Mouse (Mus musculus): ENCODE measurements around the gene Klhl12. TPM values are rescaled to one million over a fixed set of nuclear protein-coding genes. Genes with fewer than 3 reads are reported as not detected.

Klhl12 gene
- polyA plus RNA-seq, 1 experiment from 2014 or later, result 35.0 TPM

DNA sequence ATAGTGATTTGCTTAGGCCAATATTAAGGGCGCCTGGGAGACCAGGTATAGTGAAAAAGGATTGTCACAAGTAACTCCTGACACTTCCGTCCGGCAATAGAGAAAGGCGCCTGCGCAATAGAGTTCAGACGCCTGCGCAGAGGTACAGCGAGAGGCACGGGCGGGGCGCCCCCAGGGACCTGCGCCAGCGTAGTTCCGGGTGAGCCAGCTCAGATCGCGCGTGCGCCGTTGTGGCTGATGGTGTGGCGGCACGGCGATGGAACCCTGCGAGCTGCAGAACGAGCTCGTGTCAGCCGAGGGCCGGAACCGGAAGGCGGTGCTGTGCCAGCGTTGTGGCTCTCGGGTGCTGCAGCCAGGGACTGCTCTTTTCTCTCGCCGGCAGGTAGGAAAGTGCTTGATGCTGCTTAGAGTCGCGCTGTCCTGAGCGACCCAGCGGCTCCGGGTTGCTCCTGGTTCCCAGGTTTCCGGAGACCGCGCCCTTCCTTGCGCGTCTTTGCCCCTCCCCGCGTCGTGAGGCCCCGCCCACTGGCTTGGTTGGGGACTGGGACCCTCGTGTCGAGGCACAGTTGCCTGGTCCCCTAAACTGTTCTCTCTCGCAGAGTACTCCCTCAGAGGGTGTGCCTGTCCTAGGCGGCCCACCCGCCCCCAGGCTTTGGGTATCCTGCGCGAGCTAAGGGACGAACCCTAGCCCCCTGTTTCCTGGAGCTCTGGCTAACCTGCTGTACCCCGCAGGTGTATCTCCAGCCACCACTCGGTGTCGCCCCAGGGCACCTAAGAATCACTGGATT, 39.3 kb downstream of the Klhl12 start, which contains the start of gene Rabif:
TSS of gene Rabif (plus strand) at position 221 of the 788 bp plus-strand sequence.
- Histone ChIP-seq H3K27ac (peak within 1 kb of the TSS; percentile 92), H3K9me3 (no peaks in the 10 kb centered on the region)

DNA sequence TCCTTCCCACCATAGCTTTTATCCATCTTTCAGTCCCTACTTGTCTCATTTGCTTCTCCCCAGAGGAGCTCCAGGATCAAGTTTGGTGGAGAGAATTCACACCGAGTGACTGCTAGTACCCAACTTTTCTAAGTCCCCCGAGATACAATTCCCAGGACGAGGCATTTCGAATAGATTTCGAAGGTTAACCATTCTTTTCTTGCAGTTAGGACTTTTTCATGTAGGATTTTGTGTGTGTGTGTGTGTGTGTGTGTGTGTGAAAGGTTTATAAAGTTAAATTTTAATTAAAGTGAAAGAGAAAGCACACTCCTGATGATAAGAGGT, 39.8 kb downstream of the Klhl12 start:
- peak overlapping the region; percentile 64 for H3K9ac ChIP-seq (replicated peaks)
- ATAC-seq (ENCODE audit: insufficient number of reproducible peaks, insufficient read depth, low FRiP score, low TSS enrichment, low read depth), result no peak
- H3K4me2 ChIP-seq, result peak overlapping the region; percentile 64
- 24% methylated on average over 5 of the region's 5 CpGs for WGBS
- peaks cover 21% of the 10 kb centered on the region for H3K36me3 ChIP-seq
- no peaks in the 10 kb centered on the region for H3K9me3 ChIP-seq
- peaks cover 14% of the 10 kb centered on the region for H3K4me1 ChIP-seq (replicated peaks)
- H3K4me3 ChIP-seq (replicated peaks), result peak overlapping the region; percentile 72
- H3K27ac ChIP-seq, result peak overlapping the region; percentile 92
- H3K27me3 ChIP-seq, result no peaks in the 10 kb centered on the region

More for the DNA sequence above, 39.3 kb downstream of the Klhl12 start, which contains the start of gene Rabif:
- peak; percentile 97 for ATAC-seq (ENCODE audit: insufficient number of reproducible peaks, insufficient read depth, low FRiP score, low TSS enrichment, low read depth)
- H3K27me3 ChIP-seq, result no peaks in the 10 kb centered on the region
- H3K4me2 ChIP-seq, result peak within 1 kb of the TSS; percentile 64
- H3K9ac ChIP-seq (replicated peaks), result peak within 1 kb of the TSS; percentile 64
- H3K4me3 ChIP-seq (replicated peaks), result peak within 1 kb of the TSS; percentile 72
- under 1% methylated on average over 58 of the region's 58 CpGs for WGBS
- peaks cover 14% of the 10 kb centered on the region for H3K4me1 ChIP-seq (replicated peaks)
- peaks cover 24% of the 10 kb centered on the region for H3K36me3 ChIP-seq

DNA sequence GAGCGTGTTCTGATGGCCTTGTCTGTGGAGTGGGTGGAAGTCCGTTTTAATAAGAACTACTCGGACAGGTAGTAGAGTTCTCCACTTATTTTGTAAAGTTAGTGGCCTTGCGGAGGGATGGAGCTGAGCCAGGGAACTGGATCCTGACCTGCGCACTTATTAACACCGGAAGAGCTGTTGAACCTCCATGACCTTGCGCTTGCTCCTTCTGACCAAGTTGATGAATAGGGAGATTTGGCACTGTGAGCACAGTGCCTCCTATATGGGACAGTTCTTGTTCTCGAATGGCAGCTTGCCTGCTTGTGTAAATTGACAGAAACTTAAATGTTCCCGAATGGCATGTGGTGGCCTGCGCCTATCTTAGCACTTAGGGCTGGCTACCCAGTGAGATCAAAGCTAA, 40.7 kb downstream of the Klhl12 start:
- H3K36me3 ChIP-seq, result peaks cover 18% of the 10 kb centered on the region
- H3K4me2 ChIP-seq, result peak overlapping the region; percentile 64
- no peak overlapping the region for H3K27ac ChIP-seq
- ATAC-seq (ENCODE audit: insufficient number of reproducible peaks, insufficient read depth, low FRiP score, low TSS enrichment, low read depth), result no peak
- peaks cover 14% of the 10 kb centered on the region for H3K4me1 ChIP-seq (replicated peaks)
- no peak overlapping the region; the same call in 1 of the 2 replicates for H3K9ac ChIP-seq (replicated peaks)
- H3K27me3 ChIP-seq, result no peaks in the 10 kb centered on the region
- H3K9me3 ChIP-seq, result no peaks in the 10 kb centered on the region
- H3K4me3 ChIP-seq (replicated peaks), result 0 out of 2 replicates have a peak overlapping the region, but pooled peaks have one; percentile 4
- 83% methylated on average over 10 of the region's 10 CpGs for WGBS

DNA sequence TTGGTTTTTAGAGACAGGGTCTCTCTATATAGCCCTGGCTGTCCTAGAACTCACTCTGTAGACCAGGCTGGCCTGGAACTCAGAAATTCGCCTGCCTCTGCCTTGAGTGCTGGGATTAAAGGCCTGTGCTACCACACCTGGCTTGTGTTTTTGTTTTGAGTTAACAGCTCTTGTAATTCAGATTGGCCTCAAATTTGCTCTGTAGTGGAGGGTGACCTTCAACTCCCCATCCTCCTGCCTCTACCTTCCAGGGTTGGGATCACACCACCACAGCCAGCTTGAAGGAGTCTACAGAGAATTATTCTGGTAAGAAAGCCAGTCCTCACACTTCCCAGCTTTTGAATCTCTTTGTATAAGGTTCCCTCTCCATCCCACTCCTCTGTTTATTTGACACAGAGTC, 45.6 kb downstream of the Klhl12 start:
- H3K4me2 ChIP-seq, result no peak overlapping the region
- ATAC-seq (ENCODE audit: insufficient number of reproducible peaks, insufficient read depth, low FRiP score, low TSS enrichment, low read depth), result no peak
- H3K27me3 ChIP-seq, result no peaks in the 10 kb centered on the region
- peaks cover 2% of the 10 kb centered on the region; the same call in 1 of the 2 replicates for H3K4me1 ChIP-seq (replicated peaks)
- peaks cover 33% of the 10 kb centered on the region for H3K36me3 ChIP-seq
- WGBS, result 100% methylated on average over 1 of the region's 1 CpGs
- H3K9me3 ChIP-seq, result no peaks in the 10 kb centered on the region
- no peak overlapping the region for H3K9ac ChIP-seq (replicated peaks)
- H3K27ac ChIP-seq, result no peak overlapping the region
- no peak overlapping the region for H3K4me3 ChIP-seq (replicated peaks)

DNA sequence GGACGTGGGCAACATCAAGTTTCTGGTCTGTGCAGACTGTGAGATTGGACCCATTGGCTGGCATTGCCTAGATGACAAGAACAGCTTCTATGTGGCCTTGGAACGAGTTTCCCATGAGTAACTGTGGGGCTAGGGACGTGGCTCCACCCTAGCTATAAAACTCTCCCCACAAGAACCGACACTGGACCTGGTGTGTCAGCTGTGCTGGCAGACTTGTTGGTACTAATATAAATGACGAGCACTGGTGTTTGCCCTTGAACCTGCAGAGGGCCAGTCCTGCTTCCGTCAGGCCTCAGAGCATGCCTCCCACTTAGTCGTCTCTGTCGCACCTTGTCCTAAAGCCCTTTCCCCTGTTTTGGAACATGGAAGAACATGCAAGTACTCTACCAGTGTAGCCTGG, 50.9 kb downstream of the Klhl12 start:
- H3K4me3 ChIP-seq (replicated peaks), result no peak overlapping the region
- H3K4me1 ChIP-seq (replicated peaks), result no peaks in the 10 kb centered on the region
- no peaks in the 10 kb centered on the region for H3K27me3 ChIP-seq
- no peaks in the 10 kb centered on the region for H3K9me3 ChIP-seq
- no peak overlapping the region for H3K9ac ChIP-seq (replicated peaks)
- no peak overlapping the region for H3K27ac ChIP-seq
- H3K4me2 ChIP-seq, result no peak overlapping the region
- H3K36me3 ChIP-seq, result peaks cover 49% of the 10 kb centered on the region
- WGBS, result 87% methylated on average over 8 of the region's 8 CpGs
- no peak for ATAC-seq (ENCODE audit: insufficient number of reproducible peaks, insufficient read depth, low FRiP score, low TSS enrichment, low read depth)

DNA sequence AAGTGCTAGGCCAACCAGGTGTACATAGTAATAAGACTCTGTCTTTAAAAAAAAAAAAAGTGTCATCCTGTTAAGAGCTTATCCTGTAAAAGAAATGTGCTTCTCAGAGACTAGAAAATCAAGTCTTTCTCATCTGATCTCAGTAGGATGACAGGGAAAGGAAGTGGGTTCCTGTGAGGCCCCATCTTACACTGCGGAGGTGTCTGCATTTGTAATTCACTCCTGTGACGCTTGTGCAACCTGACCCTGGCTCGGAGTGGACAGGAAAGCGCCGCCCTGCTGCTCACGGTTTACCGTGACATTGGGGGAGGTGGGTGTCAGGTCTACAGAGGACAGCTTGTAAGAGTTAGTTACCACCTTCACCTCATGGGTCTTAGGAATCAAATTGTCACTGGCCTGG, 54.7 kb downstream of the Klhl12 start:
- no peak for ATAC-seq (ENCODE audit: insufficient number of reproducible peaks, insufficient read depth, low FRiP score, low TSS enrichment, low read depth)
- 35% methylated on average over 7 of the region's 7 CpGs for WGBS
- Histone ChIP-seq H3K27ac (no peak overlapping the region), H3K4me1 (replicated peaks) (peaks cover 14% of the 10 kb centered on the region), H3K36me3 (peaks cover 37% of the 10 kb centered on the region), H3K9me3 (no peaks in the 10 kb centered on the region), H3K4me2 (no peak overlapping the region), H3K9ac (replicated peaks) (no peak overlapping the region), H3K27me3 (peaks cover 36% of the 10 kb centered on the region), H3K4me3 (replicated peaks) (no peak overlapping the region)

DNA sequence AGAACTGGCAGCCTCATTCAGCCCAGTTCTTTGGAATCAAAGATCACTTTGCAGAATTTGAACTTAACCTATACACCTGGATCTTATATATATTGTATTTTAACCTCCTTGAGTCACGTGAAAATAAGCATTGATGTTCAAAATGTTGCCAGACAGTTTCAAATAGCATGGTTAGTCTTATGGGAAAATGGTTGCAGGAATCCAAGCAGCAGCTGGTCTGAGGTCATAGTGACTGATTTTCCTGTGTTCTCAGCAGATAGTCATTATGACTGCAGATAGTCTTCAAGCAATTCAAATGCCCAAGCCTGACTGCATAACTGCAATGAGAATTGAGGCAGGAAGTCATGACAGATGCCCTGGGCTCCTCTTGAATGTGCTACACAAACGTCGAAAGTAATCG, 56.9 kb downstream of the Klhl12 start:
- no peak for ATAC-seq (ENCODE audit: insufficient number of reproducible peaks, insufficient read depth, low FRiP score, low TSS enrichment, low read depth)
- H3K9ac ChIP-seq (replicated peaks), result no peak overlapping the region
- H3K4me2 ChIP-seq, result no peak overlapping the region
- H3K4me1 ChIP-seq (replicated peaks), result peaks cover 30% of the 10 kb centered on the region
- H3K4me3 ChIP-seq (replicated peaks), result no peak overlapping the region
- H3K9me3 ChIP-seq, result no peaks in the 10 kb centered on the region
- peaks cover 19% of the 10 kb centered on the region for H3K36me3 ChIP-seq
- no peak overlapping the region for H3K27ac ChIP-seq
- peaks cover 38% of the 10 kb centered on the region for H3K27me3 ChIP-seq
- WGBS, result 53% methylated on average over 4 of the region's 4 CpGs

DNA sequence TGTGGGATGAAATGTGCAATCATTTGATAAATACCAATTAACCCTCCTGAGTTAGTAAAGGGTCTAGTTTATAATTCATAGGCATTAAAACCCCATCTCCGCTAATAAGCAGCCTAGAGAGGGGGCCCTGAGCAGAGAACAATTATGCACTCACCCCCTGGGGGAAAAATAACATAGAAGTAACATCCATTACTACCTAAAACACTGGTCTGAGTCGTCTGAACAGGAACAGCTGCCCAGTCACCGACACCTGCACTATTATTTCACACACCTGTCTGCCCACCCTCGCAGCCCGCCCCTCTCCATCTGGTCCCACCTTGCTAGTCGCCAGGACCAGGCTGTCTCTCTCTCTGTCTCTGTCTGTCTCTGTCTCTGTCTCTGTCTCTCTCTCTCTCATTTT, 57.3 kb downstream of the Klhl12 start:
- Histone ChIP-seq H3K27ac (no peak overlapping the region), H3K4me1 (replicated peaks) (peaks cover 31% of the 10 kb centered on the region), H3K4me2 (peak overlapping the region; percentile 78), H3K4me3 (replicated peaks) (no peak overlapping the region), H3K9me3 (no peaks in the 10 kb centered on the region), H3K36me3 (peaks cover 15% of the 10 kb centered on the region), H3K9ac (replicated peaks) (no peak overlapping the region), H3K27me3 (peaks cover 38% of the 10 kb centered on the region)
- 38% methylated on average over 6 of the region's 6 CpGs for WGBS
- no peak for ATAC-seq (ENCODE audit: insufficient number of reproducible peaks, insufficient read depth, low FRiP score, low TSS enrichment, low read depth)

DNA sequence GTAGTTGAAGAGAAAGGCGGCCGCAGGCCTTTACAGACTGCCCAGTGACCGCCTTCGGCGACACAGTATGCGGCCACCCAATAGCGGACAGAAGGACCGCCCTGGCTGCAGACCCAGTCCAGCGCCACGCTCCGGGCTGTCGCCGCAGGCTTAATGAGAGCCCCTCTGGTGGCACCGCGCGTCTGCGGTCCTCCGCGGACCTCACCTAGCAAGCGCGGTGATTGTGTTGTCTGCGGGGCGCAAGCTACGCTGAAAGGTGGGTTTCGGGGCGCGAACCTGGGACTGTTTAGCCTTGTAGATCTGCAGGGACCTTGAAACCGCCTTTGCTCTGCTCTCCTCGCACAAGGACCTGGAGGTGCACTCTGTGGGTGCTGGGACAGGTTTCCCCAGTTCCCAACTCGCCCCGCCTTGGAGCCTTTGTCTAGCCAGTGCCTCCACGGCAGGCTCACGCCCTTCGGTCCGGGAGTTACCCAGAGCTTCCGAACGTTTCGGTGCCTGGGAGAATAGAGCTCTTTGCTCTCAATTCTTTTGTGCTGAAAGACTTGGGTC, 58.1 kb downstream of the Klhl12 start:
- H3K4me2 ChIP-seq, result peak overlapping the region; percentile 78
- H3K4me1 ChIP-seq (replicated peaks), result peaks cover 31% of the 10 kb centered on the region
- H3K27ac ChIP-seq, result no peak overlapping the region
- ATAC-seq (ENCODE audit: insufficient number of reproducible peaks, insufficient read depth, low FRiP score, low TSS enrichment, low read depth), result no peak
- H3K36me3 ChIP-seq, result peaks cover 7% of the 10 kb centered on the region
- peak overlapping the region; percentile 51; the same call in 1 of the 2 replicates for H3K9ac ChIP-seq (replicated peaks)
- WGBS, result 2% methylated on average over 38 of the region's 38 CpGs
- peak overlapping the region; percentile 44 for H3K4me3 ChIP-seq (replicated peaks)
- H3K27me3 ChIP-seq, result peaks cover 38% of the 10 kb centered on the region
- no peaks in the 10 kb centered on the region for H3K9me3 ChIP-seq

DNA sequence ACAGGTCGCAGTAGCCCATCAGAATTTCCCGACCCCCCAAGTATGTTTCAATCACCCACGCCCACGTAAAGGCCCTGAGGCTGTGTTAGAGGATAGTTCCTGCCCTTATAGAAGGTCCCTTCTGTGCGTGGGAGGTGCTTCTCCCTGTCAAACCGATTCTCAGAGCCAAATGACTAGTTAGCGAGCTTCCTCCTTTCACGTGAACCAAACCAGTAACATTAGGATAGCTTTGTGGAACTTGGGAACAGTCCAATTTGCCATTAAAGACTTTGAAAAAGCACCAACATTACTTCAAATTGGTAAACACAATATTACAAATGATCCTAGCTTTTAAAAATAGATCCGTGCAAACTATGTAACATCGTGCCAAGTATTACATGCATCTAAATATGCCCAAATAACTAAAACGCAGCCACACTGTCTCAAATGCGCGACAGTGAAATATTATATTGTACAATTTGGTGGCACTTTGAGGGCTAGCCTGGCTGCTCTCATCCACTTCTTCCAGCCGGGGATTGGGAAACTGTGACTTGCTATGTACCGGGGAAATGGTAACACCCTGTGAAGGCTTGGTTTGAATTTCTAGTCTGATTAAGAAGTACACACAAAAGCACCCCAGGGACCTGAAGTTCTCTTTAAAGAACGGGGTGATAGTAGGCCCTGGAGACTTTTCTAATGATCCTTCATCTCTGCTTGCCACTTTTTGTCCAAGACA, 58.7 kb downstream of the Klhl12 start:
- H3K9me3 ChIP-seq, result no peaks in the 10 kb centered on the region
- peak overlapping the region; percentile 78 for H3K4me2 ChIP-seq
- peaks cover 6% of the 10 kb centered on the region; the same call in 1 of the 2 replicates for H3K36me3 ChIP-seq
- H3K9ac ChIP-seq (replicated peaks), result 0 out of 2 replicates have a peak overlapping the region, but pooled peaks have one; percentile 51
- H3K27ac ChIP-seq, result no peak overlapping the region
- ATAC-seq (ENCODE audit: insufficient number of reproducible peaks, insufficient read depth, low FRiP score, low TSS enrichment, low read depth), result no peak
- peaks cover 38% of the 10 kb centered on the region for H3K27me3 ChIP-seq
- 46% methylated on average over 16 of the region's 16 CpGs for WGBS
- peaks cover 31% of the 10 kb centered on the region for H3K4me1 ChIP-seq (replicated peaks)
- H3K4me3 ChIP-seq (replicated peaks), result peak overlapping the region; percentile 44

DNA sequence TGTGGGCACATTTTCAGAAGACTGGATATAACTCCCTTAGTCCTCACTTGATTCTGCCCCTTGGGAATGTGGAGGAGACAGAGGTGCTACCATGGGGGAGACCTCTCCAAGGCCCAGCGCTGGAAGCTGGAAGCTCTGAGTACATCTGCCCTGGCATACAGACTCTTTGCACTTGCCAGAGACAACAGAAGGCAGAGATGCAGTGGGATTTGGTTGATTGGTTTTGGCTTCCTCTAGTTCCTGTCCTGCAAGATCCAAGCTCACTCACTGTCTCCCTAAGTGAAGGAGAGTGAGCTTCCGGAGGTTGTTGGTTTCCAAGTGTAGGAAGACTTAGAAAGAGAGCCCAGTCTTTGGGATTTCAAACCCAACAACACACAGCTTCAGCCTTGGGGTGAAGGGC, 60.6 kb downstream of the Klhl12 start:
- H3K27ac ChIP-seq, result peak overlapping the region; percentile 82
- no peaks in the 10 kb centered on the region for H3K36me3 ChIP-seq
- no peak for ATAC-seq (ENCODE audit: insufficient number of reproducible peaks, insufficient read depth, low FRiP score, low TSS enrichment, low read depth)
- H3K27me3 ChIP-seq, result peaks cover 38% of the 10 kb centered on the region
- no peak overlapping the region for H3K4me3 ChIP-seq (replicated peaks)
- H3K9ac ChIP-seq (replicated peaks), result no peak overlapping the region
- no peak overlapping the region for H3K4me2 ChIP-seq
- H3K4me1 ChIP-seq (replicated peaks), result peaks cover 31% of the 10 kb centered on the region
- 89% methylated on average over 2 of the region's 2 CpGs for WGBS
- H3K9me3 ChIP-seq, result no peaks in the 10 kb centered on the region
